Mouse (Mus musculus): Measurements from ENCODE around the gene Ndufa4l2. TPM values are rescaled to one million over a fixed set of nuclear protein-coding genes. Genes with fewer than 3 reads are reported as not detected.

The Ndufa4l2 gene
- polyA plus RNA-seq, 1 experiment from 2014 or later = 67.9 TPM

GRCm38 (mm10) chr10:127508239-127508638 is 6.5 kb upstream of the Ndufa4l2 start:
- ATAC-seq (ENCODE audit: low read depth) = no peak
- WGBS (ENCODE audit: insufficient replicate concordance) = 2% methylated on average over 15 of the region's 15 CpGs
- Histone ChIP-seq H3K27ac (ENCODE audit: low read length) (no peak overlapping the region), H3K4me2 (ENCODE audit: low read depth, low read length) (peak overlapping the region; percentile 59; the same call in 1 of the 2 replicates), H3K36me3 (ENCODE audit: control insufficient read depth, insufficient read depth) (no peaks in the 10 kb centered on the region), H3K9me3 (replicated peaks; ENCODE audit: control insufficient read depth, low read length) (no peaks in the 10 kb centered on the region), H3K4me1 (ENCODE audit: control insufficient read depth, low read depth, low read length) (peaks cover 18% of the 10 kb centered on the region), H3K27me3 (ENCODE audit: control insufficient read depth, insufficient read depth, low read depth, low read length) (peaks cover 52% of the 10 kb centered on the region), H3K4me3 (ENCODE audit: low read depth, low read length) (no peak overlapping the region), H3K9ac (ENCODE audit: low read depth, low read length) (no peak overlapping the region)

GRCm38 (mm10) chr10:127509051-127509836 is 5.5 kb upstream of the Ndufa4l2 start:
- WGBS (ENCODE audit: insufficient replicate concordance) = 2% methylated on average over 35 of the region's 35 CpGs
- H3K4me3 ChIP-seq (ENCODE audit: low read depth, low read length) = peak overlapping the region; percentile 38
- peaks cover 61% of the 10 kb centered on the region for H3K27me3 ChIP-seq (ENCODE audit: control insufficient read depth, insufficient read depth, low read depth, low read length)
- no peaks in the 10 kb centered on the region for H3K36me3 ChIP-seq (ENCODE audit: control insufficient read depth, insufficient read depth)
- H3K4me1 ChIP-seq (ENCODE audit: control insufficient read depth, low read depth, low read length) = peaks cover 28% of the 10 kb centered on the region
- ATAC-seq (ENCODE audit: low read depth) = no peak
- no peak overlapping the region for H3K27ac ChIP-seq (ENCODE audit: low read length)
- H3K9me3 ChIP-seq (replicated peaks; ENCODE audit: control insufficient read depth, low read length) = no peaks in the 10 kb centered on the region
- no peak overlapping the region for H3K9ac ChIP-seq (ENCODE audit: low read depth, low read length)
- peak overlapping the region; percentile 59 for H3K4me2 ChIP-seq (ENCODE audit: low read depth, low read length)

- Histone ChIP-seq H3K4me3 (ENCODE audit: low read depth, low read length) (peak overlapping the region; percentile 38), H3K4me1 (ENCODE audit: control insufficient read depth, low read depth, low read length) (peaks cover 36% of the 10 kb centered on the region), H3K27me3 (ENCODE audit: control insufficient read depth, insufficient read depth, low read depth, low read length) (peaks cover 65% of the 10 kb centered on the region), H3K9ac (ENCODE audit: low read depth, low read length) (no peak overlapping the region), H3K4me2 (ENCODE audit: low read depth, low read length) (peak overlapping the region; percentile 59; the same call in 1 of the 2 replicates), H3K27ac (ENCODE audit: low read length) (no peak overlapping the region), H3K36me3 (ENCODE audit: control insufficient read depth, insufficient read depth) (no peaks in the 10 kb centered on the region), H3K9me3 (replicated peaks; ENCODE audit: control insufficient read depth, low read length) (no peaks in the 10 kb centered on the region)
- no peak for ATAC-seq (ENCODE audit: low read depth)
- WGBS (ENCODE audit: insufficient replicate concordance) = 13% methylated on average over 17 of the region's 17 CpGs
Measured at GRCm38 (mm10) chr10:127509837-127510701, 4.7 kb upstream of the Ndufa4l2 start.

GRCm38 (mm10) chr10:127510895-127511617 is 3.7 kb upstream of the Ndufa4l2 start:
- H3K36me3 ChIP-seq (ENCODE audit: control insufficient read depth, insufficient read depth) = no peaks in the 10 kb centered on the region
- peaks cover 71% of the 10 kb centered on the region for H3K27me3 ChIP-seq (ENCODE audit: control insufficient read depth, insufficient read depth, low read depth, low read length)
- peaks cover 46% of the 10 kb centered on the region for H3K4me1 ChIP-seq (ENCODE audit: control insufficient read depth, low read depth, low read length)
- peak overlapping the region; percentile 65; the same call in 1 of the 2 replicates for H3K4me2 ChIP-seq (ENCODE audit: low read depth, low read length)
- H3K27ac ChIP-seq (ENCODE audit: low read length) = no peak overlapping the region
- H3K4me3 ChIP-seq (ENCODE audit: low read depth, low read length) = no peak overlapping the region
- no peak overlapping the region for H3K9ac ChIP-seq (ENCODE audit: low read depth, low read length)
- WGBS (ENCODE audit: insufficient replicate concordance) = 6% methylated on average over 11 of the region's 11 CpGs
- no peaks in the 10 kb centered on the region for H3K9me3 ChIP-seq (replicated peaks; ENCODE audit: control insufficient read depth, low read length)
- ATAC-seq (ENCODE audit: low read depth) = no peak

GRCm38 (mm10) chr10:127511634-127512306 is 3.0 kb upstream of the Ndufa4l2 start:
- peaks cover 71% of the 10 kb centered on the region for H3K27me3 ChIP-seq (ENCODE audit: control insufficient read depth, insufficient read depth, low read depth, low read length)

GRCm38 (mm10) chr10:127512307-127512666 is 2.5 kb upstream of the Ndufa4l2 start:
- no peak for ATAC-seq (ENCODE audit: low read depth)
- Histone ChIP-seq H3K27me3 (ENCODE audit: control insufficient read depth, insufficient read depth, low read depth, low read length) (peaks cover 71% of the 10 kb centered on the region), H3K9me3 (replicated peaks; ENCODE audit: control insufficient read depth, low read length) (no peaks in the 10 kb centered on the region), H3K27ac (ENCODE audit: low read length) (no peak overlapping the region), H3K9ac (ENCODE audit: low read depth, low read length) (no peak overlapping the region), H3K4me3 (ENCODE audit: low read depth, low read length) (peak overlapping the region; percentile 52), H3K36me3 (ENCODE audit: control insufficient read depth, insufficient read depth) (peaks cover 2% of the 10 kb centered on the region), H3K4me1 (ENCODE audit: control insufficient read depth, low read depth, low read length) (peaks cover 59% of the 10 kb centered on the region), H3K4me2 (ENCODE audit: low read depth, low read length) (peak overlapping the region; percentile 65)
- WGBS (ENCODE audit: insufficient replicate concordance) = 8% methylated on average over 7 of the region's 7 CpGs

More at GRCm38 (mm10) chr10:127511634-127512306, 3.0 kb upstream of the Ndufa4l2 start:
- H3K4me2 ChIP-seq (ENCODE audit: low read depth, low read length) = peak overlapping the region; percentile 65
- H3K4me3 ChIP-seq (ENCODE audit: low read depth, low read length) = peak overlapping the region; percentile 52
- H3K9me3 ChIP-seq (replicated peaks; ENCODE audit: control insufficient read depth, low read length) = no peaks in the 10 kb centered on the region
- WGBS (ENCODE audit: insufficient replicate concordance) = 1% methylated on average over 44 of the region's 46 CpGs
- H3K27ac ChIP-seq (ENCODE audit: low read length) = no peak overlapping the region
- no peaks in the 10 kb centered on the region for H3K36me3 ChIP-seq (ENCODE audit: control insufficient read depth, insufficient read depth)
- peaks cover 53% of the 10 kb centered on the region for H3K4me1 ChIP-seq (ENCODE audit: control insufficient read depth, low read depth, low read length)
- ATAC-seq (ENCODE audit: low read depth) = no peak
- H3K9ac ChIP-seq (ENCODE audit: low read depth, low read length) = no peak overlapping the region

GRCm38 (mm10) chr10:127512813-127513212 is 2.0 kb upstream of the Ndufa4l2 start:
- peaks cover 62% of the 10 kb centered on the region for H3K4me1 ChIP-seq (ENCODE audit: control insufficient read depth, low read depth, low read length)

GRCm38 (mm10) chr10:127513501-127514091 is 1.2 kb upstream of the Ndufa4l2 start:
- WGBS (ENCODE audit: insufficient replicate concordance) = 2% methylated on average over 16 of the region's 16 CpGs
- Histone ChIP-seq H3K27me3 (ENCODE audit: control insufficient read depth, insufficient read depth, low read depth, low read length) (peaks cover 62% of the 10 kb centered on the region), H3K4me2 (ENCODE audit: low read depth, low read length) (peak overlapping the region; percentile 75), H3K9me3 (replicated peaks; ENCODE audit: control insufficient read depth, low read length) (no peaks in the 10 kb centered on the region), H3K4me1 (ENCODE audit: control insufficient read depth, low read depth, low read length) (peaks cover 62% of the 10 kb centered on the region), H3K9ac (ENCODE audit: low read depth, low read length) (peak overlapping the region; percentile 64), H3K27ac (ENCODE audit: low read length) (peak overlapping the region; percentile 54), H3K36me3 (ENCODE audit: control insufficient read depth, insufficient read depth) (peaks cover 15% of the 10 kb centered on the region), H3K4me3 (ENCODE audit: low read depth, low read length) (peak overlapping the region; percentile 44)
- peak; percentile 62 for ATAC-seq (ENCODE audit: low read depth)

More at GRCm38 (mm10) chr10:127512813-127513212, 2.0 kb upstream of the Ndufa4l2 start:
- Histone ChIP-seq H3K36me3 (ENCODE audit: control insufficient read depth, insufficient read depth) (peaks cover 7% of the 10 kb centered on the region), H3K27ac (ENCODE audit: low read length) (peak overlapping the region; percentile 54; the same call in 1 of the 2 replicates), H3K9ac (ENCODE audit: low read depth, low read length) (peak overlapping the region; percentile 64), H3K4me3 (ENCODE audit: low read depth, low read length) (peak overlapping the region; percentile 44), H3K4me2 (ENCODE audit: low read depth, low read length) (peak overlapping the region; percentile 75), H3K27me3 (ENCODE audit: control insufficient read depth, insufficient read depth, low read depth, low read length) (peaks cover 70% of the 10 kb centered on the region), H3K9me3 (replicated peaks; ENCODE audit: control insufficient read depth, low read length) (no peaks in the 10 kb centered on the region)
- ATAC-seq (ENCODE audit: low read depth) = peak; percentile 43
- 0% methylated on average over 27 of the region's 27 CpGs for WGBS (ENCODE audit: insufficient replicate concordance)
